Mouse (Mus musculus) fat pad, adult 2 months (tissue): ENCODE measurements around the gene Prl8a6.

Source experiments
- DNase-seq: peaks from one replicate; pipeline ENCODE4 v3.0.0-alpha.2; 2011; ENCODE audit warnings: low read depth, low spot score; ENCODE audit errors: extremely low read depth

The Prl8a6 gene

GRCm38 (mm10) chr13:27438588-27438987 lies at the start of gene Prl8a6:
Gene Prl8a6 (minus strand): TSS chr13:27438688.
- DNase-seq, result no peak

GRCm38 (mm10) chr13:27433159-27433558 lies 5.3 kb downstream of the Prl8a6 start:
- DNase-seq, result no peak

- DNase-seq, result no peak
Measured at GRCm38 (mm10) chr13:27413640-27414039, 24.8 kb downstream of the Prl8a6 start.

- no peak for DNase-seq
Measured at GRCm38 (mm10) chr13:27399061-27399724, 39.3 kb downstream of the Prl8a6 start.

GRCm38 (mm10) chr13:27390746-27391145 lies 47.7 kb downstream of the Prl8a6 start, which contains the start of gene Prl2b1:
Gene Prl2b1 (minus strand): TSS chr13:27390846.
- no peak for DNase-seq
